Mouse (Mus musculus) CH12.LX (cell line): ENCODE data around the gene Mef2a. TPM values are rescaled to one million over a fixed set of nuclear protein-coding genes. Genes with fewer than 3 reads are reported as not detected.
A peak's percentile ranks its signal among the peaks of the same experiment; 100 is the strongest.

ENCODE experiments used
- DNase-seq: peaks from one replicate; pipeline ENCODE4 v3.0.0-alpha.2; 2013; ENCODE audit errors: extremely low read depth
- H3K27ac ChIP-seq: 2 replicates; pipeline ENCODE4 v1.5.1; 2012; ENCODE audit warnings: low read depth, mild to moderate bottlenecking, control low read depth, moderate library complexity; ENCODE audit not compliant: insufficient read depth
- H3K27me3 ChIP-seq: replicated peaks from 2 replicates; pipeline ENCODE3; 2012; ENCODE audit warnings: inconsistent platforms
- H3K36me3 ChIP-seq, 2 experiments: replicated peaks in 1 of 2; 2 replicates each; pipeline versions ENCODE3 to v1.6.1; 2012; ENCODE audit warnings: inconsistent platforms in 1 of 2, low read length in 1 of 2, mild to moderate bottlenecking in 1 of 2, mixed read lengths in 1 of 2, moderate library complexity in 1 of 2; ENCODE audit not compliant: control insufficient read depth in 1 of 2, insufficient read depth in 1 of 2
- H3K4me1 ChIP-seq, 2 experiments: 2 replicates each; pipeline ENCODE4 v1.6.1; 2012; ENCODE audit warnings: inconsistent platforms in 1 of 2, moderate library complexity in 1 of 2; ENCODE audit not compliant: insufficient read depth in 2 of 2, control insufficient read depth in 1 of 2
- H3K4me2 ChIP-seq: 2 replicates; pipeline ENCODE4 v1.6.1; 2012; ENCODE audit warnings: low read depth, mild to moderate bottlenecking, control low read depth; ENCODE audit not compliant: poor library complexity, insufficient read depth, severe bottlenecking
- H3K4me3 ChIP-seq, 3 experiments: fragments of 150-350 bp in 1 of 3; sonication (generic) in 1 of 3; replicated peaks in 1 of 3; 2 replicates each; pipeline versions ENCODE3 to v1.5.1; 2011 to 2012; ENCODE audit warnings: low read depth in 2 of 3, low read length in 2 of 3, mild to moderate bottlenecking in 2 of 3, moderate library complexity in 2 of 3, control low read depth in 1 of 3, improper control_type of control experiment in 1 of 3, inconsistent platforms in 1 of 3, mixed read lengths in 1 of 3; ENCODE audit not compliant: poor library complexity in 1 of 3
- H3K79me2 ChIP-seq: replicated peaks from 2 replicates; pipeline ENCODE4 v1.6.1; 2012; ENCODE audit warnings: mild to moderate bottlenecking, moderate library complexity; ENCODE audit not compliant: control insufficient read depth, poor library complexity, insufficient read depth, severe bottlenecking; ENCODE audit errors: extremely low read depth
- H3K9ac ChIP-seq: 2 replicates; pipeline ENCODE4 v1.6.1; 2012; ENCODE audit warnings: low read depth, mild to moderate bottlenecking, control low read depth, moderate library complexity; ENCODE audit not compliant: insufficient read depth
- H3K9me3 ChIP-seq: replicated peaks from 2 replicates; pipeline ENCODE3; 2012; ENCODE audit warnings: low read length, inconsistent platforms, mixed read lengths
- CHD1 ChIP-seq: IDR thresholded peaks from 2 replicates; pipeline ENCODE4 v1.6.1; 2012; ENCODE audit warnings: low read depth, low read length, improper control_type of control experiment, inconsistent platforms
- CHD2 ChIP-seq: IDR thresholded peaks from 2 replicates; pipeline ENCODE4 v1.6.1; 2011; ENCODE audit warnings: low read length, improper control_type of control experiment
- CTCF ChIP-seq, 2 experiments: IDR thresholded peaks in 1 of 2; conservative IDR thresholded peaks in 1 of 2; 2 replicates each; pipeline ENCODE4 v1.5.1; 2011 to 2012; ENCODE audit warnings: low read depth in 2 of 2, low read length in 2 of 2, improper control_type of control experiment in 1 of 2, inconsistent platforms in 1 of 2, mild to moderate bottlenecking in 1 of 2, moderate library complexity in 1 of 2
- ELF1 ChIP-seq: IDR thresholded peaks from 2 replicates; pipeline ENCODE4 v1.6.1; 2014; ENCODE audit warnings: low read depth, mild to moderate bottlenecking, inconsistent platforms, low read length, improper control_type of control experiment
- EP300 ChIP-seq: IDR thresholded peaks from 2 replicates; pipeline ENCODE4 v1.6.1; 2011; ENCODE audit warnings: low read length, improper control_type of control experiment
- ETS1 ChIP-seq: conservative IDR thresholded peaks from 2 replicates; pipeline ENCODE4 v1.6.1; 2012; ENCODE audit warnings: low read depth, mild to moderate bottlenecking, inconsistent platforms, low read length, improper control_type of control experiment, moderate library complexity
- GABPA ChIP-seq: IDR thresholded peaks from 2 replicates; pipeline ENCODE4 v1.6.1; 2012; ENCODE audit warnings: low read depth, low read length, improper control_type of control experiment, inconsistent platforms; ENCODE audit not compliant: insufficient replicate concordance
- HCFC1 ChIP-seq: IDR thresholded peaks from 2 replicates; pipeline ENCODE4 v1.6.1; 2012; ENCODE audit warnings: low read depth, mild to moderate bottlenecking, inconsistent platforms, low read length, improper control_type of control experiment
- IRF4 ChIP-seq: IDR thresholded peaks from 2 replicates; pipeline ENCODE4 v1.6.1; 2014; ENCODE audit warnings: low read depth, mild to moderate bottlenecking, inconsistent platforms, low read length, improper control_type of control experiment
- JUN ChIP-seq: IDR thresholded peaks from 2 replicates; pipeline ENCODE4 v1.6.1; 2011; ENCODE audit warnings: low read depth, mild to moderate bottlenecking, low read length, improper control_type of control experiment, moderate library complexity; ENCODE audit not compliant: insufficient read depth
- JUND ChIP-seq: conservative IDR thresholded peaks from 2 replicates; pipeline ENCODE4 v1.6.1; 2011; ENCODE audit warnings: low read depth, low read length, improper control_type of control experiment
- KAT2A ChIP-seq: IDR thresholded peaks from 2 replicates; pipeline ENCODE4 v1.6.1; 2012; ENCODE audit warnings: low read length, improper control_type of control experiment, inconsistent platforms; ENCODE audit not compliant: insufficient replicate concordance
- MAFK ChIP-seq: IDR thresholded peaks from 2 replicates; pipeline ENCODE4 v1.6.1; 2011; ENCODE audit warnings: low read length, improper control_type of control experiment; ENCODE audit not compliant: insufficient replicate concordance
- MAX ChIP-seq: IDR thresholded peaks from 2 replicates; pipeline ENCODE4 v1.6.1; 2011; ENCODE audit warnings: low read length, improper control_type of control experiment
- MAZ ChIP-seq: IDR thresholded peaks from 2 replicates; pipeline ENCODE4 v1.6.1; 2012; ENCODE audit warnings: low read depth, mild to moderate bottlenecking, inconsistent platforms, low read length, improper control_type of control experiment, moderate library complexity
- MEF2A ChIP-seq: IDR thresholded peaks from 2 replicates; pipeline ENCODE4 v1.6.1; 2014; ENCODE audit warnings: low read depth, mild to moderate bottlenecking, inconsistent platforms, low read length, improper control_type of control experiment, borderline replicate concordance
- MXI1 ChIP-seq: IDR thresholded peaks from 2 replicates; pipeline ENCODE4 v1.6.1; 2011; ENCODE audit warnings: mild to moderate bottlenecking, low read depth, low read length, improper control_type of control experiment
- MYC ChIP-seq: IDR thresholded peaks from 2 replicates; pipeline ENCODE4 v1.6.1; 2011; ENCODE audit warnings: low read depth, mild to moderate bottlenecking, improper control_type of control experiment, low read length
- NRF1 ChIP-seq: IDR thresholded peaks from 2 replicates; pipeline ENCODE4 v1.6.1; 2014; ENCODE audit warnings: low read depth, mild to moderate bottlenecking, inconsistent platforms, low read length, improper control_type of control experiment, moderate library complexity
- PAX5 ChIP-seq: IDR thresholded peaks from 2 replicates; pipeline ENCODE4 v1.6.1; 2012; ENCODE audit warnings: low read length, inconsistent platforms, mixed read lengths
- POLR2A ChIP-seq: IDR thresholded peaks from 2 replicates; pipeline ENCODE4 v1.6.1; 2011; ENCODE audit warnings: low read depth, mild to moderate bottlenecking, improper control_type of control experiment, low read length
- POLR2AphosphoS2 ChIP-seq: IDR thresholded peaks from 2 replicates; pipeline ENCODE4 v1.6.1; 2011; ENCODE audit warnings: low read depth, low read length, improper control_type of control experiment
- RAD21 ChIP-seq: IDR thresholded peaks from 2 replicates; pipeline ENCODE4 v1.6.1; 2011; ENCODE audit warnings: low read depth, mild to moderate bottlenecking, low read length, improper control_type of control experiment, moderate library complexity
- RCOR1 ChIP-seq: conservative IDR thresholded peaks from 2 replicates; pipeline ENCODE4 v1.6.1; 2012; ENCODE audit warnings: low read depth, mild to moderate bottlenecking, inconsistent platforms, low read length, improper control_type of control experiment
- SIN3A ChIP-seq: IDR thresholded peaks from 2 replicates; pipeline ENCODE4 v1.6.1; 2012; ENCODE audit warnings: low read length, improper control_type of control experiment, inconsistent platforms
- SMC3 ChIP-seq: IDR thresholded peaks from 2 replicates; pipeline ENCODE4 v1.6.1; 2011; ENCODE audit warnings: low read depth, low read length, improper control_type of control experiment
- TBP ChIP-seq: conservative IDR thresholded peaks from 2 replicates; pipeline ENCODE4 v1.6.1; 2011; ENCODE audit warnings: low read depth, low read length, improper control_type of control experiment
- TCF12 ChIP-seq: IDR thresholded peaks from 2 replicates; pipeline ENCODE4 v1.6.1; 2014; ENCODE audit warnings: low read depth, mild to moderate bottlenecking, inconsistent platforms, low read length, improper control_type of control experiment
- UBTF ChIP-seq: IDR thresholded peaks from 2 replicates; pipeline ENCODE4 v1.6.1; 2012; ENCODE audit warnings: low read depth, mild to moderate bottlenecking, inconsistent platforms, low read length, improper control_type of control experiment, moderate library complexity
- USF1 ChIP-seq: IDR thresholded peaks from 2 replicates; pipeline ENCODE4 v1.6.1; 2014; ENCODE audit warnings: low read depth, mild to moderate bottlenecking, inconsistent platforms, low read length, improper control_type of control experiment
- ZNF384 ChIP-seq: IDR thresholded peaks from 2 replicates; pipeline ENCODE4 v1.6.1; 2012; ENCODE audit warnings: low read depth, low read length, improper control_type of control experiment, inconsistent platforms
- dilution Hi-C: fragments of 300-500 bp; cut with MboI; formaldehyde crosslinking; loops from 2 replicates; pipeline ENCODE4 v1.14.3; 2020; ENCODE audit warnings: low sequenced_read_pairs; ENCODE audit not compliant: extremely low pct_unique_long_range_greater_than_20kb, extremely low pct_ligation_motif_present
- in situ Hi-C: fragments of 300-500 bp; cut with MboI; formaldehyde crosslinking; loops from 3 replicates; pipeline ENCODE4 v1.14.3; 2019; ENCODE audit warnings: low sequenced_read_pairs, low pct_ligation_motif_present, low pct_unique_long_range_greater_than_20kb, mixed read lengths
- polyA plus RNA-seq: library from polyadenylated mRNA; unstranded; fragments of >175 nt; gene quantifications from 2 replicates; pipeline ENCODE4 v1.2.1, GENCODE M21; 2012; ENCODE audit warnings: low read depth; ENCODE audit not compliant: insufficient read length
- total RNA-seq, 2 experiments: library from RNA; depleted of rRNA; stranded (reverse); fragments of 300-350 nt in 1 of 2; fragments of >200 nt in 1 of 2; gene quantifications; 2 replicates each; pipeline ENCODE4 v1.2.3; 2012 to 2014

Mef2a gene
- total and polyA plus RNA-seq, 3 experiments, result 40.1 to 100 (median 42.2) TPM

DNA sequence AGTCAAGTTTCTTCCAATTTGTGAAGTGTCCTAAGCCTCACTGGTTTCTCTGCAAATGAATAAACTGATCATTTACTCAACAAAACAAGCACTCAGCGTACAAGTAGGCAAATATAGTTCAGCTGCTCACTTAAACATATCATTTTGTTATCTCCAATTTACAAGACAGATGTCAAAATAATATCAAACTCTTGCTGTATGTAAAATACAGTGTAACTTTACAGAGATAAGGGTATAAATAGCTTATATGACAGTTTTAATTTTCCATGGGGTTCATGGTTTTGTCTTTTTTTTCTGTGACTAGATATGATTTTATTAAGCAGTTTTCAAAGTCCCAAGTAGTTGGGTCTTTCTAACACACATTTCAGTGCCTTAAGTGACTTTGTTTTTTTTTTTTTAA lies 127.4 kb downstream of the Mef2a start:
- Histone ChIP-seq H3K4me1 (peaks cover 2 to 48% of the 10 kb centered on the region in 2 experiments; a peak in 3 of 4 replicates), H3K27me3 (no peaks in the 10 kb centered on the region), H3K4me2 (no peak overlapping the region), H3K9ac (no peak overlapping the region), H3K9me3 (no peaks in the 10 kb centered on the region), H3K79me2 (peaks cover 7% of the 10 kb centered on the region; the same call in 1 of the 2 replicates), H3K27ac (no peak overlapping the region), H3K36me3 (peaks cover 19 to 56% of the 10 kb centered on the region in 2 experiments), H3K4me3 (no peak overlapping the region)
- no peak for TF ChIP-seq JUN
- no peak for TF ChIP-seq MAX
- no peak for TF ChIP-seq MAFK
- no peak for TF ChIP-seq PAX5
- TF ChIP-seq GABPA, result no peak
- no peak for TF ChIP-seq SMC3
- no peak for TF ChIP-seq NRF1
- no peak for TF ChIP-seq MAZ
- TF ChIP-seq EP300, result no peak
- TF ChIP-seq JUND, result no peak
- no peak for DNase-seq
- dilution Hi-C loops (no loop called here), in situ Hi-C loops (loop anchor here (25.0 kb wide), 2 partner anchors 117 to 267 kb away; partner anchors contain the start of gene Mef2a)

DNA sequence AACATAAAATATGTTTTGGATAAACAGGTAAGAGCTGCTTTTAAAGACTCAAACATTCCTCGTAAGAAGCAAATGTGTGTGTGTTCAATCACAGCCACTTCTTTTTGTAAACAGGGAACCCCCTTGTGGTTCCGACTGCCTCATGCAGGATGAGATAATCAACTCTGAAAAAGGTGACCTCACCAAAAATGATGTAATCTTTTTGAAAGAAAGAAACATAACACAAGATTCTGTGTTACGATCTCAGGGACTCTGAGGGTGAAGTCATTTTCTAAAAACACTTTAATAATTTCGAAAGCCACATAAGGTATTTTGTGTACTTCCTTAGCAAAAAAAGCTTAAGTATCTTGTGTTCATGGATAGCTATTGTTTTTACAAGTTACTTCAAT lies 128.8 kb downstream of the Mef2a start:
- Histone ChIP-seq H3K9me3 (no peaks in the 10 kb centered on the region), H3K27me3 (no peaks in the 10 kb centered on the region), H3K79me2 (peaks cover 10% of the 10 kb centered on the region; the same call in 1 of the 2 replicates), H3K9ac (0 out of 2 replicates have a peak overlapping the region, but pooled peaks have one; percentile 56), H3K36me3 (peaks cover 25 to 59% of the 10 kb centered on the region in 2 experiments), H3K4me1 (peaks cover 6 to 61% of the 10 kb centered on the region in 2 experiments), H3K27ac (no peak overlapping the region), H3K4me2 (no peak overlapping the region), H3K4me3 (no peak overlapping the region)
- in situ Hi-C loops (loop anchor here (25.0 kb wide), 2 partner anchors 118 to 268 kb away; partner anchors contain the start of gene Mef2a), dilution Hi-C loops (no loop called here)
- peak; percentile 82 for DNase-seq
- TF ChIP-seq MEF2A (peak; percentile 98), POLR2A (no peak), TBP (no peak), SMC3 (no peak), GABPA (0 out of 2 replicates have a peak, but pooled peaks have one; percentile 30), USF1 (no peak), ELF1 (no peak), CHD2 (no peak), EP300 (peak; percentile 78), ZNF384 (peak; percentile 54; the same call in 1 of the 2 replicates), JUN (peak; percentile 100), KAT2A (no peak), MAFK (0 out of 2 replicates have a peak, but pooled peaks have one; percentile 41), MAZ (no peak), PAX5 (no peak), UBTF (no peak), CHD1 (no peak), MYC (peak; percentile 49; the same call in 1 of the 2 replicates), JUND (peak; percentile 99), ETS1 (peak; percentile 99), MXI1 (no peak), IRF4 (peak; percentile 71), RAD21 (no peak), POLR2AphosphoS2 (no peak), SIN3A (peak; percentile 50; the same call in 1 of the 2 replicates), TCF12 (peak; percentile 39; the same call in 1 of the 2 replicates), CTCF (conservative IDR thresholded peaks at IDR 0.05 in 1 of 2, IDR thresholded peaks at IDR 0.05 in 1 of 2; ENCODE audit: low read depth in 2 of 2, low read length in 2 of 2) (peak in 1 of 2 experiments; percentile 26; a peak in 2 of 4 replicates), HCFC1 (no peak), RCOR1 (no peak)
